Mouse (Mus musculus): ENCODE results near the gene Ier5. TPM values are rescaled to one million over a fixed set of nuclear protein-coding genes. Genes with fewer than 3 reads are reported as not detected.

Gene Ier5
- polyA plus RNA-seq, 1 experiment from 2014 or later, result 12.2 TPM

DNA sequence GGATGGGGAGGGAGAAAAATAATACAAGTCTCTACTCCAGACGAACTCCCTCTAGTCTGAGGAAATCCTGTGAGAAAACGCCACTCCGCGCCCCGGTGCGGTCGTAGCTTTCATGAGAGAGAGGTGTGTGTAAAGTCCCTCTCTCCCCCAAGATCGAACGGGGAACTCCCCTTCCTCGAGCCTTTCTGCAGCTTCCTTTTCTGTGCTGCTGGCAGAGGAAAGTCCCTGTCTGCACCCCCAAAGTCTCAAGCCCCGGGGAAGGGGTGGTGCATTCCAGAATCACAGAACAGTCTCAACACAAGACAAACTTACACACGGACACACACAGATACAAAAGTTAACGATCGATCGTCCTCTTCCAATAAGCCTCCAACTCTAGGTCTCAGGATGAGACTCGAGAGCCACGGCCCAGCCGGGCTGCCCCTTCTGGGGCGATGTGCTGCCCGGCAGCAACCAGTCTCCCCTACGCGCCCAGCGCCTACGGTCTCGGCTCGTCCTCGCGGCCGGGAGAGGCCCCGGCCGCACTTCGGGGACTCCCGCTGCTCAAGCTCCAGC, 1.4 kb downstream of the Ier5 start:
- Histone ChIP-seq H3K4me1 (peaks cover 51% of the 10 kb centered on the region), H3K4me2 (peak overlapping the region; percentile 69), H3K4me3 (peak overlapping the region; percentile 98), H3K27me3 (no peaks in the 10 kb centered on the region), H3K27ac (peak overlapping the region; percentile 81), H3K9me3 (replicated peaks) (no peaks in the 10 kb centered on the region), H3K9ac (peak overlapping the region; percentile 100), H3K36me3 (ENCODE audit: poor library complexity, severe bottlenecking) (peaks cover 6% of the 10 kb centered on the region; the same call in 1 of the 2 replicates)
- no peak for ATAC-seq
- WGBS, result under 1% methylated on average over 25 of the region's 33 CpGs

DNA sequence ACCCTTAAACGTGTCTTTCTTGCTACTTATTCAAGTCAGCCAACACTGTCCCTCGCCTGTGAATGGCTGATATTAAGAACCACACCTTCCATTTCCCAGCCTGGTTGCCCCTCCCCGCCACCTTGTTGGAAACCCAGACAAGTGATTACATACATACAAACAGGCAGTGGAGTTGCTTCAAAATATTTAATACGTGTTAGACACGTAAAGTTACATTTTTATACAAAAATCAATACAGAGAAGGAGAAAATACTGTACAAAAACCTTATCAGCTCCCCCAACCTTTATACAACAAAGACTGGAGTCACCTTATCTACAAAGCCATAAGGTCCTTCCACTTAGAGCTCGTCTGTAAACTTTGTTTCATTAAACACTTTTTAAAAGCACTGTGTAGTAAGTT, 2.1 kb downstream of the Ier5 start:
- Histone ChIP-seq H3K4me3 (peak overlapping the region; percentile 98), H3K9me3 (replicated peaks) (no peaks in the 10 kb centered on the region), H3K9ac (peak overlapping the region; percentile 100), H3K36me3 (ENCODE audit: poor library complexity, severe bottlenecking) (peaks cover 6% of the 10 kb centered on the region; the same call in 1 of the 2 replicates), H3K4me2 (peak overlapping the region; percentile 69), H3K27ac (0 out of 2 replicates have a peak overlapping the region, but pooled peaks have one; percentile 81), H3K4me1 (peaks cover 57% of the 10 kb centered on the region), H3K27me3 (no peaks in the 10 kb centered on the region)
- ATAC-seq, result no peak
- WGBS, result 17% methylated on average over 6 of the region's 6 CpGs

DNA sequence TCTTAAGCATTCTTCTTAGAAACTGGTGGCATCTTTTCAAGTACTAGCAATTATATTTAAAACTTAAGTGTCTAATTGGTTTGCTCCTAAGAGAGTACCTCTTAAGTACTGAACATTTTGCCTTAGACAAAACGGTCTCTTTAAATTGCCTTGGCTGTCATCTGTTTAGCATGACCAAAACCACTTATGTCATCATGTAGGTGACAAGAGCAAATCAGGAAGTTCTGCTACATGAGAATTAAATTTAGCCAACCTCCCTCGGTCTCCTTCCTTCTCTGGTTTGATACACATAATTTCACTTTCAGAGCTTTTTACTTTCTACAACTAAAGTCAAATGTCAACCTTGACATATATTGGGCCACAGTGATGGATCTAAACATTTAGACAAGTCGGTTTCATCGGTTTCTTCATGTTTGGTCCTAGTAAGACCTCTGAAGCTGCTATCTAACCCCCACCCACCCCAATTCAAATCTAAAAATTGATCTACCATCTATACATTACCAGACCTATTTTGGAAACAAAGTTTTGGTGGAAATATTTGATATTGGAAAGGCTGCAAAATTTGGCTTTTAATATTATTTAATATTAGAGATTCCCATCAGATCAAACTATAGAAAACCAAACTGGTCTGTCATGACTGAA, 2.7 kb downstream of the Ier5 start:
- Histone ChIP-seq H3K9me3 (replicated peaks) (no peaks in the 10 kb centered on the region), H3K27ac (no peak overlapping the region), H3K27me3 (no peaks in the 10 kb centered on the region), H3K4me2 (peak overlapping the region; percentile 69), H3K36me3 (ENCODE audit: poor library complexity, severe bottlenecking) (peaks cover 6% of the 10 kb centered on the region; the same call in 1 of the 2 replicates), H3K4me3 (peak overlapping the region; percentile 98), H3K9ac (peak overlapping the region; percentile 100), H3K4me1 (peaks cover 64% of the 10 kb centered on the region)
- 80% methylated on average over 4 of the region's 4 CpGs for WGBS
- ATAC-seq, result no peak

DNA sequence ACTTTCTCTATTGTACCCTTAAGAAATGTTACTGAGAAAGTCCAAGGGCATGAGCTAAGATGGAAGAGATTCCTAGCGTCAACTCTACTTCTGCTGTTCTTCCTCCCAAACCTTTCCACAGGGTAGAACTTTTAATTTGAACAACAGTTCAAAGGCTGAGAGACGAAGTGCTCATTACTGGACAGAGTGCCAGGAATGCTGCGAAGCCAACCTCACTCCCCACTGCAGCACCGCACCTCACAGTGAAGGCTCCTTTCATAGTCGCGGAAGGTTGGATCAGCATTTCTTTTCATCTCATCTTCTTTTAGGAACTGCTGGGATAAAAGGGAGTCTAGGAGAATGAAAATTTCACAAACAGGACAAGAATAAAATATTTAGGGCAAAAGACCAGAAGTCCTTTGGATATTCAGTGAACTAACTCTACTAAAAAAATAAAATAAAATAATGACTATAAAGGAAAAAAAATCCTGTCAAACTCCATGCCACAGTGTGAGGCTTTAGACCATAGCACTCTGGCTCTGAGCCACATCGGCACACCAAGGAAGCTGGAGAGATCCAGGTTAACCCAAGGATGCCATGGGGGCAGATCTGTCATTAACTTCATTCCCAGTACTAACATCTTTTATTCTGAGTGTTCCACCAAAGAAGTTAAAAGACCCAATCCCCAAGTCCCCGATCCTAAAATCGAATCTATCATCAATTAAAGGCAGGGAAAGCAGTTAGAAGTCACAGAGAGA, 5.3 kb downstream of the Ier5 start:
- H3K9ac ChIP-seq, result no peak overlapping the region
- ATAC-seq, result no peak
- no peaks in the 10 kb centered on the region for H3K9me3 ChIP-seq (replicated peaks)
- peaks cover 67% of the 10 kb centered on the region for H3K4me1 ChIP-seq
- no peaks in the 10 kb centered on the region for H3K27me3 ChIP-seq
- peak overlapping the region; percentile 78 for H3K27ac ChIP-seq
- WGBS, result 28% methylated on average over 9 of the region's 9 CpGs
- H3K36me3 ChIP-seq (ENCODE audit: poor library complexity, severe bottlenecking), result peaks cover 6% of the 10 kb centered on the region; the same call in 1 of the 2 replicates
- peak overlapping the region; percentile 4; the same call in 1 of the 2 replicates for H3K4me2 ChIP-seq
- H3K4me3 ChIP-seq, result no peak overlapping the region

DNA sequence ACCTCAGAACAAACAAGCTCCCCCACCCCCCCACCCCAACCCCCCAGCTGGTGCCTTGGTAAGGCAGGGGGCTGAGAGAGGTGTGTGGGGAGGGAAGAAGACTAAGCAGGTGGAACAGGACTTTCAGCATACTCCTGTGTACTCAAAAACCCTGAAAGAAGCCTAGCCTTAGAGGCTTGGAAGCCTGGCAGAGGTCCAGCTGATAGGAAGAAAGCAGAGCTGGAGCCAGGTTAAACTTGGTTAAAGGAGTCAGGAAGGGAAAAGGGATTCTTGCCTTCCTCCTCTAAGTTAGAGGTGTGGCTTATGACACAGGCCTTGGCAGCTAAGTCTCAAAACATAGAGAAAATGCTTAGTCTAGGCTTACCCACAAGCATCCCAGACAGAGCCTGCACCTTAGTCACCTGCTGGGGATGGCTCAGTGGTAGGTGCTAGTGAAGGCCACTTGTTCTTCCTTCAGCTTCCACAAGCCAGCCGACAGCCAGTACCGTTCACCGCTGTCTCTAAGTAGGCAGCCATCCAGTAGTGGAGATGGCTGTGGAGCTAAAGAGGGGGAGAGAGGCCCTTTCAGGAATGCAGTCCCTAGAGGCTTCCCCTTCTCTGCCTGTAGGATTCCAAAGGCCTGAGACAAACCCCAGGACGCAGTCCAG, 6.2 kb downstream of the Ier5 start:
- H3K9me3 ChIP-seq (replicated peaks), result no peaks in the 10 kb centered on the region
- 12% methylated on average over 4 of the region's 4 CpGs for WGBS
- H3K4me2 ChIP-seq, result peak overlapping the region; percentile 4; the same call in 1 of the 2 replicates
- H3K27me3 ChIP-seq, result no peaks in the 10 kb centered on the region
- peaks cover 67% of the 10 kb centered on the region for H3K4me1 ChIP-seq
- ATAC-seq, result peak; percentile 9; the same call in 1 of the 2 replicates
- H3K27ac ChIP-seq, result peak overlapping the region; percentile 78
- peak overlapping the region; percentile 43; the same call in 1 of the 2 replicates for H3K9ac ChIP-seq
- H3K4me3 ChIP-seq, result no peak overlapping the region
- peaks cover 6% of the 10 kb centered on the region; the same call in 1 of the 2 replicates for H3K36me3 ChIP-seq (ENCODE audit: poor library complexity, severe bottlenecking)

DNA sequence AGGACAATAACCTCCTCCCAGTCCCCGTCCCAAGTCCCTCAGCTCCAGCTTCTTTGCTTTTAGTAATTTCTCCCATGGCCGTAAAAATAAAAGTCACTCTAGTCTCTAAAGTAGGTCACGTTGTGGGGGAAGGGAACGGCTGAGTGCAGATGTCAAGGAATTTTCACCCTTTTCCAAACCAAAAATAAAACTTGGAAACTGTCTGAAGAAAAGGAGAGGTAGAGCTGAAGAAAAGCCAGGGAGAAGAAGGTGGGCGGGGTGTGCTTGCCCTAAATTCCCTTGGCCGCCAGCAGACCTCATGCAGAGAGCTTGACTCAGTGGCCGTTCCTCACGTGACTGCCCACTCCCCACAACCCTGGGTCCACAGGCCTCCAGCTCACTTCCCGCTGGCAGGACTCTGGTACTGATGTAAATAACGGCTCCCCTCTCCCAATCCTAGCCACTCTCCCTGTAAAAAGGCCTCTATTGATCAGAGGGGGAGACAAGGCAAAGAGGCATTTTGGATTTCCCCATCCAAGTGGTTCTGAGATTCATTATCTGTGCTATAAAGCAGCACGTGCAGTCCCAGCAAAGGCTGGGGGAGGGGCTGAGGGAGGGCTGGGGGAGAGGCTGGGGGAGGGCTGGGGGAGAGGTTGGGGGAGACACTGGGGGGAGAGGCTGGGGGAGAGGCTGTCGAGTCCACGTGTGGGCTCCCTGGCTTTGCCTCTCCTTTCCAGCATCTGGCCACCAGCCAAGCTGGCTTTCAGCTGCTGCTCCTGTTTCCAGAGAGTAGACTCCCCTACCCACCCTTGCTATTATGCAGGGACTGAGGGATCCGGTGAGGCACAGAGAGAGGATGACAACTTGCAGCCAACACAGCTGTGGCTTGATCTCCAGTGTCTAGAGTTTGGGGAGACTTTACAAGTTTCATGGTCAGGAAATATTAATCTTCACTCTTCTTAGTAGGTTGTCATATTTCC, 7.3 kb downstream of the Ier5 start:
- Histone ChIP-seq H3K4me1 (peaks cover 66% of the 10 kb centered on the region), H3K4me2 (peak overlapping the region; percentile 29)

DNA sequence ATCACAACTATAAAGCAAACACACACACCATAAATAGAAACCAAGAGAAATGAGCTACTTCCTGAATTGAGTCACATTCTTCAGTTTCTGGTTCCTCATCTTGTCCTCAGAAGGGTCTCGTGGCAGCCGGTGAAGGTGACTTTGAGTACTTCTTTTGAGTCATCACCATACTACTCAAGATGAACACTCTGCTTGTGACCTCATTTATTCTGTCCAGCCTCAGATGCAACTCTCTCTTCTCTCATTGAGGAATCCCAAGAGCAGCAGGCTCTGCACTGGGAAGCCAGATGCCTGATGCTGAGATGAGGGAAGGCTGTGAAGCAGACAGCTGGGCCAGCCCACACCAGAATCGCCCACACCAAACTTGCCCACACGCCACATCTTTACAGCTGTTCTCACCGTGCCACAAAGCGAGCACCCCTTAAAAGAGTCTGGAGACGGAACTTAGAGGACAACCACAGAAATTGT, 8.0 kb downstream of the Ier5 start:
- Histone ChIP-seq H3K9me3 (replicated peaks) (no peaks in the 10 kb centered on the region), H3K27ac (peak overlapping the region; percentile 78; the same call in 1 of the 2 replicates), H3K27me3 (no peaks in the 10 kb centered on the region), H3K36me3 (ENCODE audit: poor library complexity, severe bottlenecking) (peaks cover 6% of the 10 kb centered on the region; the same call in 1 of the 2 replicates), H3K4me3 (no peak overlapping the region), H3K9ac (no peak overlapping the region), H3K4me1 (peaks cover 66% of the 10 kb centered on the region), H3K4me2 (no peak overlapping the region)
- ATAC-seq, result no peak
- 76% methylated on average over 7 of the region's 7 CpGs for WGBS

More for the DNA sequence above, 7.3 kb downstream of the Ier5 start:
- no peak overlapping the region for H3K4me3 ChIP-seq
- no peaks in the 10 kb centered on the region for H3K27me3 ChIP-seq
- peak overlapping the region; percentile 5 for H3K9ac ChIP-seq
- peak overlapping the region; percentile 78 for H3K27ac ChIP-seq
- H3K9me3 ChIP-seq (replicated peaks), result no peaks in the 10 kb centered on the region
- H3K36me3 ChIP-seq (ENCODE audit: poor library complexity, severe bottlenecking), result peaks cover 6% of the 10 kb centered on the region; the same call in 1 of the 2 replicates
- peak; percentile 87 for ATAC-seq
- WGBS, result 17% methylated on average over 14 of the region's 14 CpGs

DNA sequence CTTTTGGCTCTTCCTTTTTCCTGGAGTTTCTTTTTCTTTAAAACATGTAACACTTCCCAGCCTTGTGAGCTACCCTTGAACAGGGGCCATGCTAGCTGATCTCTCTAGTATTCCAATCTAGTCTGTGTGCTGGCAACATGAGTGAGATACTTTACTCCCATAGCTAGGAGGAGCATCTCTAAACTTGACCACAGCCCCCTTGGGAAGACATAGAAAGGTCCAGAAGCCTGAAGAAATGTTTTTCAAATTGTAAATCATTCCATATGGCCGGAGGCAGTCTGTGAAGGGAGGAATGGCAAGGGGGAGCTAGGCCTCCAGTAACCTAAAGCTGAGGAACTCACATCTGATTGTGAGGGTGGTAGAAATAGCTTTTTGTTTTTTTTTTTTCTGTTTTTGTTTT, 8.7 kb downstream of the Ier5 start:
- Histone ChIP-seq H3K4me2 (no peak overlapping the region), H3K9ac (no peak overlapping the region)

DNA sequence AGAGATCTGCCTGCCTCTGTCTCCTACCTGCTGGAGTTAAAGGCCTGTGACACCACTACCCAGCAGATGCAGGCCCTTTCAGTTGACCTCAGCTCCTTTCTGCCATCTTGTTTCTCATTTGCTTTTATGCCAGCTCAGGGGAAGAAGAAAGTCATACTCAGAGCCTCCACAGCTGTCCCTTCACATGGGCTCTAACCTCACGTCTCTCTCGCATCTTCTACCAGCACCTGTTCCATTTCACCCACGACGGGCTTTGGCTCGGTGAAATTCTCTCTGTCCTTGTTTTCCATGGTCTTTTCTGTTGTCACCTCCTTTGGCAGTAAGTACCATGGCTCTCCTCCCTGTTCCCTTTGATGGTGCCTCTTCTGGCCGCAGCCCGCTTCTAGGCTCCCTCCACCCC, 9.1 kb downstream of the Ier5 start:
- no peaks in the 10 kb centered on the region for H3K27me3 ChIP-seq
- H3K9ac ChIP-seq, result no peak overlapping the region
- H3K4me3 ChIP-seq, result no peak overlapping the region
- WGBS, result 93% methylated on average over 7 of the region's 7 CpGs
- no peak overlapping the region for H3K4me2 ChIP-seq
- no peaks in the 10 kb centered on the region for H3K9me3 ChIP-seq (replicated peaks)
- peaks cover 3% of the 10 kb centered on the region; the same call in 1 of the 2 replicates for H3K36me3 ChIP-seq (ENCODE audit: poor library complexity, severe bottlenecking)
- no peak for ATAC-seq
- H3K4me1 ChIP-seq, result peaks cover 67% of the 10 kb centered on the region
- no peak overlapping the region for H3K27ac ChIP-seq

More for the DNA sequence above, 8.7 kb downstream of the Ier5 start:
- Histone ChIP-seq H3K9me3 (replicated peaks) (no peaks in the 10 kb centered on the region), H3K4me1 (peaks cover 67% of the 10 kb centered on the region), H3K27ac (no peak overlapping the region), H3K36me3 (ENCODE audit: poor library complexity, severe bottlenecking) (peaks cover 6% of the 10 kb centered on the region; the same call in 1 of the 2 replicates), H3K27me3 (no peaks in the 10 kb centered on the region), H3K4me3 (no peak overlapping the region)
- WGBS, result 90% methylated on average over 1 of the region's 1 CpGs
- no peak for ATAC-seq

DNA sequence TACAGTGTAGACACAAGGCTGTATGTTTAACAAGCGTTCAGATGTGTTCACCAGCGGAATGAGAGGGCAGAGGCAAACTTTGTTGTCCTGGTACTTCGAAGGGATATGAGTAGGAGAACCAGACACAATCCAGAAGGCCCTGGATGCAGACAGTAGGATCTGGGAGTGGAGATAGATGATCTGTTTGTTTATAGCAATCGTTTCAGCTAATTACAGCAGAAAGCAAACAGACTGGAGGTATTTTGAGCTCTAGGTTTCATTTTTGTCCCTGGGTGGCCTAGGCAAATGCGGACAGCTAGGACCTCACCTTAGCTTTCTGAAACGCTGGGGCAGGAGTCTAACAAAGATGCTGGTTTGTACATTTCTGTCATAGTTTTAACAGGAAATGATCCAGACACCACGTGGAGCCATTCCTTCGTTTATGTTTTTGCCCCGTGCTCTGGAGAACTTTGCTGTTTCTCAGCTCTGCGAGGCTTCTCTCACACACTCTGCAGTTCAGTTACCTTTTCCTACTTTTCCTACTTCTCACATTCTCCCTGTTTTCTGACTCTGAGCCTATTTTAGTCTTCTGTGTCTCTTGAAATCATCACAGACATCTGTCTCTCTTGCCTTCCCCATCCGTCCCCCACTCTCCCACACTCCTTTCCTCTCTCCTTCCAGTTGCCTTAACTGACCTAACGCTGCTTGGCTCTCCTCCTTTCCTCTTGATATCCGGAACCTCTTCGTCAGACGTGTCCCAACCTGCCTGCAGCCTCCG, 10.4 kb downstream of the Ier5 start:
- Histone ChIP-seq H3K9ac (0 out of 2 replicates have a peak overlapping the region, but pooled peaks have one; percentile 16), H3K27me3 (no peaks in the 10 kb centered on the region), H3K27ac (no peak overlapping the region), H3K4me1 (peaks cover 67% of the 10 kb centered on the region), H3K36me3 (ENCODE audit: poor library complexity, severe bottlenecking) (no peaks in the 10 kb centered on the region), H3K4me2 (no peak overlapping the region), H3K4me3 (no peak overlapping the region), H3K9me3 (replicated peaks) (no peaks in the 10 kb centered on the region)
- 78% methylated on average over 16 of the region's 16 CpGs for WGBS
- no peak for ATAC-seq
